Mouse (Mus musculus) embryonic fibroblast, embryonic 13.5 days (primary cell): ENCODE results near the gene Smpd2.

Experiments
- CTCF ChIP-seq: IDR thresholded peaks from 2 replicates; pipeline ENCODE4 v1.5.1; 2011; ENCODE audit warnings: mild to moderate bottlenecking, control low read depth, low read length, moderate library complexity, borderline replicate concordance; ENCODE audit not compliant: insufficient read depth
- POLR2A ChIP-seq: IDR thresholded peaks from 2 replicates; pipeline ENCODE4 v1.6.1; 2011; ENCODE audit warnings: low read depth, mild to moderate bottlenecking, control low read depth, low read length, moderate library complexity

GRCm38 (mm10) chr10:41504996-41505395 is 14.8 kb upstream of the Smpd2 start:
- TF ChIP-seq POLR2A (no peak), CTCF (no peak)
